Mouse (Mus musculus) adrenal gland, postnatal 25 days (tissue): ENCODE measurements around the gene Tia1. TPM values are rescaled to one million over a fixed set of nuclear protein-coding genes. Genes with fewer than 3 reads are reported as not detected.
"Not testable (repeated sequence)": the region's sequence is repeated elsewhere in the genome, so short reads cannot be mapped to it uniquely, and the experiment has no call there.

Experiments used
- DNase-seq: peaks from one replicate; pipeline ENCODE4 v3.0.0; 2021; ENCODE audit warnings: mixed read lengths
- long read RNA-seq: library from polyadenylated mRNA; stranded (forward); transcript quantifications from one replicate; pipeline ENCODE4 v2.0.0, GENCODE M21; 2021
- total RNA-seq: library from RNA; stranded (reverse); gene quantifications from 2 replicates; pipeline ENCODE4 v1.2.3, GENCODE M21; 2021

Gene Tia1
- 82.0 and 85.8 TPM in 2 replicates for total RNA-seq
- long read RNA-seq, full-length matches to known transcripts, result 16 of 29 reads
- long read RNA-seq, partial matches to known transcripts, result 6 of 29 reads
- long read RNA-seq, other reads (novel, unspliced or antisense), result 7 of 29 reads

DNA sequence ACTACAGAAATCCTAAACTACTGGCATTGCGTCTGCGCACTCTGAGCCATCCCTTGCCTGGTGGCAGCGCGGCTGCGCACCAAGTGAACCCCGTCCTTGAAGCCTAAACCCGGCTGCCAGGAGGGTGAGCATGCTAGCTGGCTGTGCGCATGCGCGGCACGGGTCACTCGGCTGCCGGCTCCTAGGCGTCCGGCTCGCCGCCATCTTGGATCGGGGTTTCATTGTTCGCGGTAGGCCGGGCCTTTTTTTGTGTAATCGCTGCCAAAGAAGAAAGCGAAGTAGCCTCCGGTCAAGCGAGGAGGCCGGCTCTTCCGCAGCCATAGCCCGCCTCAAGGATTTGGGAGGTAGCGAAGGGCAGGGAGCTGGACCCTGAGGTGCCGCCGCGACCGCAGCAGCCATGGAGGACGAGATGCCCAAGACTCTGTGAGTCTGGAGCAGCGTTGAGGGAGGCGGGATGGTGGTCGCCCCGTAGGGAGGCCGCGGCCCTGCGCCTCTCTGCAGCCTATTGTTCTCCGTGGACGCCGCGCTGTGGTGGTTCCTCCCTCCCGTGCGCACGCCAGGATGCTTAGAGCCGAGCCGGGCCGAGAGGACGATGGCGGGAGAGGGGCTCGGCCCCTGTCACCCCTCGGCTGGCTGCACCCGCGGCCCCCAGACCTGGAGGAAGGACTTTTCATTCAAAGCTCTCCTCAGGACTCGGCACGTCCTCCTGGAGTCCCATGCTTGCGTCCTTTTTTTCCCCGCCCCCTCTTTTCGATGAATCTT lies at the start of gene Tia1:
Gene Tia1 (plus strand): TSS at position 120 of the 762 bp plus-strand sequence.
- peak; percentile 97 for DNase-seq

DNA sequence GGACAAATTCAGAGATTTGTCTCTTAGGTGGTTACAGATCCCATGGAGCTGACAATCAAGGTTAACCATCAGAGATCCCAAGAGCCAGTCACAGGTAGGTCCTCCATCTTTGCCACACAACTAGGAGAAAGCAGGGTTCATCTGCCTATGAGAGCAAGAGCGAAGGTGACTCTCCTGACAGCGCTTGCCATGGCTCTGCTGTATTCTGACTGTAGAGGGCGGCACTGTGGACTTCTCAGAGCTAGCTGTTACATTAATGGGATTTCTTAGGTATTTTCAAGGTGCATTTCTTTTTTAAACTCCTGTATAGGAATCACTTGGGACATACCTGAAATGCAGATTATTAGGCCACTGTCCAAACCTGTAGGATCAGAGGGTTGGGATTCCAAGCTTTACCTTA lies 49.1 kb upstream of the Tia1 start:
- DNase-seq, result no peak

DNA sequence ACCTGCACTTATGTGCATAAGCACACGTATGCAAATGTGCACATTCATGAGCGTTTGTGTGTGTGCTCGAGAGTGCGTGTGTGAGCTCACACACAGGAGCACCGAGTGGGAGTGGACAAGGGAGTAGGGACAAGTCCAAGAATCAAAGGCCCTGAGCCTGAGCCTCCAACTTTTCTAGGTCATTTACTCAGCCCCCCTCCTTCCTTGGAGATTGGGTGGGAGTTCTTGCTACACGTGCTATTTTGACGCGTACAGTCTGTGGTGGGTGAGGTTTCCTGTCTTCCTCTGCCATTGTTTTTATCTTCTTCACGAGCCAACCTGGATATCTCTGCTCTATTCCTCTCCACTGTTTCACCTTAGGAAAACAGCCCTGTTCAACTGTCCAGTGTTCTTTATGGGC lies 47.1 kb upstream of the Tia1 start:
- no peak for DNase-seq

DNA sequence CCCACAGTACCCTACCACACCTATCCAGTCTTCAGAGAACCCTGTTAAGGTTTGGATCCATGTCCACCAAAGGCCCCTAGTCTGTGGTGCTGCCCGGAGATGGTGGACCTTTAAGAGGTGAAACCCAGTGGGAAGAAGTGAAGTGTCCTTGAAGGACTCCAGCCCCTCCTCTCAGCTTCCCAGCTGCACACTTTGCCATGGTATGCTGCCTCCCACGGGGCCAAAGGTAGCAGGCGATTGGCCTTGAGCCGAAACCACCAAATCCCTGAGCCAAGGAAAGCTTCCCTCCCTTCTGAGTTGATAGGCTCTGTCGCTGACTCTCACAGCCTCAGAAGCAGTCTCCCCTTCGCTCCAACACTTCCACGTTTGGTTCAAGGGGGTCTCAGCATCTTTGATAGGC lies 43.3 kb upstream of the Tia1 start:
- no peak for DNase-seq

DNA sequence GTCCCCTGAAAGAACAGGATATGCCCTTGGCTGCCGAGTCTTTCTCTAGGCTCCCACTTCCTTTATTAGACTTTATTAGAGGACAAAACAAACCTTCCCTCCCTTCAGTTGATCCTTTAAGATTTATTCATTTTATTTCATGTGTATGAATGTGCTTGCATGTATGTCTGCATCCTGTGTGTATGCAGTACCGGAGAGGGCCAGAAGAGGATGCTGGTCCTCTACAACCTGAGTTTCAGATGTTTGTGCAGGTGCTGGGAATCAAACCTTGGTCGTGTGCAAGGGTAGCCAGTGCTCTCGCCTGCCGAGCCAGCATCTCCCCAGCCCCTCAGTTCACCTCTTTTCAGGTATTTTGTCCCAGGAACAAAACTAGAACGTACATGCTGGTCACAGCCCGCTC lies 42.6 kb upstream of the Tia1 start:
- no peak for DNase-seq

DNA sequence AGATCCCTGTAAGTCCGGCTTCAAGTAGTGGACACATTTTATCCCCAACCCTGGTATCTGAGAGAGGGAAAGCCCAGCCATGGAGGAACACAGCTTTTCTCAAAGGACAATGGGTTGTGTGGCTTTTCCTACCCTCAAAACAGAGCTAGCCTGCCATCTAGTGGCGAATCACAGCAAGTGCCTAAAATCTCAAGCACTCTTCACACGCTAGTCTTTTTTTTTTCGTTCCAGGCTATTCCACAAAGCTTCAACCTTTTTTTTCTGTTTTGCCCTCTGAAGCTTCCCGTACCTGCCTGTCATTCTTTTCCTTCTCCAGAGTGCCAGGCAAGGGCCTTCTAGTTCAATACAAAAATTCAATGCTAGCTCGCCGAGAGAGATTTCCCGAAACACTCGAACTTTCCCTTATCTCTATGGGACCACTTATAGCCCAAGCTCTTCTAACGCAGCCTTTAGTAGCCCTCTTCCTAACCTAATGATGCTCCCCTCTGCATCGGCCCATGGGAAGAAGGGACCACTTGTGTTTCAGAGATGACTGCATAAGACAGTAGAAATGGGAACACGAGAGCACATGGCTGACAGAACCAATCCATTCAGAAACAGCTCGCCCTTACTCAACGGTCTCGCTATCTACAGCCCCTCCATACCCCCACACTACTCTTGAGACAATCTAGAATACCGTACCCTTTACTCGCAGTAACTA lies 39.4 kb upstream of the Tia1 start:
- peak; percentile 73 for DNase-seq

DNA sequence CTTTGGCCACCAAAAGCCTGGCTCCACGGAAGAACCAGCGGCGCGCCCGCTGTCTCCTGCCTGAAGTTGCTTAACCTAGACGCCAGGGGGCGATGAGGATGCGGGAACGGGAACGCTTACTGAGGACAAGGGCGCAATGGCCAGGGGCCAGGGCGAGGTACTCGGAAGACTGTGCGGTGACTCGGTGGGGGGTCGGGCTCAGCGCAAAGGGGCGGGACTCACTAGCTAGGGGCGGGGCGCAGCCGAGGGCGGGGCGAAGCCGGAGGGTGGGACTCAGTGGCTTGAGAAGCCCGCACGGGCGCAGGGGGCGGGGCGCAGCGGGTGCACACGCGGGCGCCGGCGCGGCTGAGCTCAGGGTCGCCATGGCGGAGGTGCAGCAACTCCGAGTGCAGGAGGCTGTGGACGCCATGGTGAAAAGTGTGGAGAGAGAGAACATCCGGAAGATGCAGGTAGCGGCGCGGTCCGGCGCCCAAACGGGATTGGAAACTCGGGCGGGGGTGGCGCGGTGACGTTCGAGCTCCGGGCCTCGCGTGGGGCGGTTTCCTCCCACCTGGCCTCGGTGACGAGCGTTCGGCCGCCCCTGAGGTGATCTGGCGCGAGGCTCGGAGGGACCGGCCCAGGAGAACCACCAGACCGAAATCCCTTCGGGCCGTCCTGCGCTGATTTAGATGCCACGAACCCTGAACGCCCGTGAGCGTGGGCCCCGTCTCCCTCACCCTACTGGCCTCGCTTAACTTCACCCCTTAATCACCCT lies 38.5 kb upstream of the Tia1 start, which contains the start of gene Fam136a:
Gene Fam136a (plus strand): TSS at position 276 of the 754 bp plus-strand sequence.
- peak; percentile 98 for DNase-seq

DNA sequence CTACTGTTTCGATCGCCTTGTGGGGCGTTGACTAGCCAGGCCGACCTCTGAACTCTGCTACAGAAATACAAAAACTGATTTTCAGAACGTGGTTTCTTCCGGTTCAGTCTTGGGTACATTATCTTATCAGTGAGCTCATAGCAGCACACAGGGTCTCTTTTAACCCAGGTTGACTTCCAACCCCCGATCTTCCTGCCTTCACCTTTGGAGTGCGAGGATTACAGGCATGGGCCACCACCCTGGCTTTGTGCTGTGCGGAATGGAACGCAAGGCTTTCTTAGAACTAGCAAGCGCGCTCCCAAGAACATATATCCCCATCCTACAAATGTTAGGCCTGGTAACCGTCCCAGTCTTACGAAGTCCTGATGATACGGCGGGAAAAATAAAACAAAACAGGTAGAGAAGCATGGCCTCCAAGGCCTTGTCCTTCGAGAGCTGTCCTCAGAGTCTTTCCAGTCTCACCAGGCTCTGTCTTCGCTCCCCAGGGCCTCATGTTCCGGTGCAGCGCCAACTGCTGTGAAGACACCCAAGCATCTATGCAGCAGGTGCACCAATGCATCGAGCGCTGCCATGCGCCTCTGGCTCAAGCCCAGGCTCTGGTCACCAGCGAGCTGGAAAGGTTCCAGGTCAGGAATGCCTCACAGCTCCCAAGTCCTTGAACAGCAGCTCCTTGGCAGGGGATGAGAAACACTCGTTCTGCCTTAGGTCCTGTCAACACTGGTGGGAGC lies 37.7 kb upstream of the Tia1 start:
- peak; percentile 75 for DNase-seq

DNA sequence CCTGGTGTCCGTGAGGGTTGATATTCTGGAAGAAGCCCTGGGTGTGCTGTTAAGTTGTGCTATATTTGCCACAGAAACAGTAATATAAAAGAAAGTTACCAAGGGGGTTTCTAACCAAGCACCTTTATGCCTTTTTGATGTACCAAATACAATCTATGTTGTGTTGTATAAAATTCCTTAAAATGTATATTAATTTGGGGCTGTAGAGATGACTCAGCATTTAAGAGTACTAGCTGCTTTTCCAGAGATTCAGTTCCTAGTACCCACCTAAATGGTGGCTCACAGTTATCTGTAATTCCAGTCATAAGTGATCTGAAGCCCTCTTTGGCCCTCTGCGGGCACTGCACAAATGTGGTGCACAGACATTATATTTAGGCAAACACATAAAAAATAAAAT lies 37.2 kb upstream of the Tia1 start:
- no peak for DNase-seq

DNA sequence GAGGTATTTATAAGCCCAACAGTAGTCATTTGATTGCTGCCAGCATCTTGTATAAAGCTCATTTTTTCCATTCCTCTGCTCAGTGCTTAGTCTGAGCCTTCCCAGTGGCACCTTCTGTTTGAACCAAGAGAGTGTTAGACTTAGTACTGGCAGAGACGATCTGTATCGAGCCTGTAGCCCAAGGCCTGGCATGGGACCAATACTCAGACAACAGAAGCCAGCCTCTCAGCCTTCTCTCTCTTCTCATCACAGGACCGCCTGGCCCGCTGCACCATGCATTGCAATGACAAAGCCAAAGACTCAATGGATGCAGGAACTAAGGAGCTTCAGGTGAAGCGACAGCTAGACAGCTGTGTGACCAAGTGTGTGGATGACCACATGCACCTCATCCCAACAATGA lies 35.5 kb upstream of the Tia1 start:
- DNase-seq, result no peak

DNA sequence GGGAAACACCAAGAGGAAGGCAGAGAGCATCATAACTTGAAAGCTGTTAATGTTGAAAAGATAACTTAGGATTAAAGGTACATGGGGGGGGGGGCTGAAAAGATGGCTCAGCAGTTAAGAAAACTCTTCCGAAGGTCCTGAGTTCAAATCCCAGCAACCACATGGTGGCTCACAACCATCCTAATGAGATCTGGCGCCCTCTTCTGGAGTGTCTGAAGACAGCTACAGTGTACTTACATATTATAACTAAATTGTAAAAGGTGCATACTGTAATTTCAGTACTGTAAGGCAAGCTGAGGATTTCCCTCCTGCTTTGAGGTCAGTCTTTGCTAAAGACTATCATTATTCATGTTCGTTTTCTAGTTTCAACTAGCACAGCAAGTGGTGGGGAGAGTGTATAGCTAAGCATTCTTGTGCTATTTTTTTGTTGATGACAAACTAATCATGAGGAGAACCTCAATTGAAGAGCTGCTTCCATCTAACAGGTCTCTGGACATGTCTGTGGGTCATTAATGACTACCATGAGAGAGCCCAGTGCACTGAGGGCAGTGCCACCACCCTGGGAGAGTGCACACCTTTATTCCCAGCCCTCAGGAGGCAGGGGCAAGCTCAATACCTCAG lies 33.8 kb upstream of the Tia1 start:
- no peak for DNase-seq

DNA sequence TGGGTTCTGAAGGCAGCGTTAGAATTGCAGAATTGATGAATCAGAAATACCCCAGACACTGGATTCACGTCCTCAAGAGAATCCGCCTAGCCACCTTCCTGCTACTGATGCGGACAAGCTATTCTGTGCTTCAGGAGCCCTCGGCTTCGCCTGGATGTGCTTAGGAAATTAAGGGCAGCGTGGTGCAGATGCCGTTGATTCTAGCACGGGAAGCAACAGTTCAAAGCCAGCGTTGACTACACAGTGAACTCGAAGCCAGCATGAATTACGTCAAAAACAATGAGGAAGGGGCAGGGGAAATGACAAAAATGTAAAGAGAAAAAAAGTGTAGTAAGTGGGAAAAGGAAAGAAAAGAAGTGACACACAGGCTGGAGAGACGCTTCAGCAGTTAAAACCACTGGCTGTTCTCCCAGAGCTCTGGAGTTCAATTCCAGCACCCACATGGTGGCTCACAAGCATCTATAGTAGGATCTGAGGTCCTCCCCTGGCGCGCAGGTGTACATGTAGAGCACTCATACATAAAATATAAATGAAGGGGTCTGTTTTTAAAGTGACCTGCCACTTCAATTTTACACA lies 33.2 kb upstream of the Tia1 start, which contains the start of gene Snrpg:
Gene Snrpg (plus strand): TSS at position 541 of the 576 bp plus-strand sequence.
- no peak for DNase-seq

DNA sequence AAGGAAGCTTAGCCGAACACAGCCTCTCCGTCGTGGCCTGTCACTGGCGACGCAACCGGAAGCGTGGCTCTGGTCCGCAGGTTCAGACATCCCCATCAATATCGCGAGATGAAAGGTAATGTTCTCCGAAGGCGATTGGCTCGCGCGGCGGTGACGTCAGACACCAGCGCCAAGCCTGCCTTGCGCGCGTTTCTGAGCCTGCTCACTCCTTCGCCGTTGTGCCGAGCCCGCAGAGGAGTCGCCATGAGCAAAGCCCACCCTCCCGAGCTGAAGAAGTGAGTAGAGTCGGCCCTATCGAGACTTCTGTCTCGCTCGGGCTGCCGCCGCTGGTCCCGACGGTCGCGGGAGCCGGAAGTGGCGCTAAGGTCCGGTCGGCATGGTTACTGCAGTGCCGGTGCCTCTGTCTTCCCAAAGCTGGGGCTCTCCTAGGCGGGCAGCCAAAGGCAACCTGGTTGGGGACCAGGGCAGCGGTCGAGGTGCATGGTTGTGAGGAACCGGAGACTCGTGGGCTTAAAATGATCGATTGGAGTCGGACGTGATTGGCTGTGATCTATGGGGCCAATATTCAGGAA lies 32.6 kb upstream of the Tia1 start:
- peak; percentile 95 for DNase-seq

DNA sequence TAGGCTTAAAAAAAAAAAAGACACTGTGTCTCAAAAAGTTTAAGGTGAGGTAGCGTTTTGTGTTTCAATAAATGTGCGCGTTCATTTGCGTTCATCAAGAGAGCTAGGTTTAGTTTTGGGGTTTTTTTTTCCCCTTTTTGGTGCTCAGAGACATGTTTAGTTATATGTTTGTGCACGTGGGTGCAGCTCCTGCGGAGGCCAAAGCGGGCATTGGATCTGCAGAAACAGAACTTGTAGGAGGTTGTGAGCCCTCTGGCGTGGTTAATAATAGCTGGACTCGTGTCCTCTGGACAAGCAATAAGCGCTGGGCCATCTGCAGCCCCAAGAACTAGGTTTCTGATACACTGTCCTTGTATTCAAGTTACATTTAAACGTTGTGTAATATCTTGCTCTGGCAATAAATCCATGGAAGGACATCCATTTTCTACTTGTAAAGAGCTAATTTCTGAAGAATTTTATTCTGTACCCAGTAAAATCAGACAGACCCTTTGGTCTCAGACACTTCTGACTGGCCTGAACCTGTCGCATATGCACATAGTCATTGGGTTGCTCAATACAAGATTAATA lies 32.0 kb upstream of the Tia1 start:
- no peak for DNase-seq

DNA sequence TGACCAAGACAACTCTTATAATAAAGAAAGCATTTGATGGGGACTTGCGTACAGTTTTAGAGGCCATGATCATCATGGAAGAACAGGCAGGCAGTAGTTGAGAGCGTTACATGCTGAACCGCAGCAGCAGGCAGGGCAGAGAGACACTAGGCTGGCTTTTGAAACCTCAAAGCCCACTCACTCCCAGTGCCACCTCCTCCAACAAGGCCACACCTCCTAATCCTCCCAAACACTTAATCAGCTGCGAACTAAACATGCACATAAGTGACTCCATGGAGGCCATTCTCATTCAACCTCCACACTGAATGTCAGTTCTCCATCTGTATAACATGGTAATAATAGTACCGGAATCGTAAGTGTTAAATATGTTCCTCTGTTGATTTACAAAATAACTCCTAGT lies 30.5 kb upstream of the Tia1 start:
- DNase-seq, result no peak

DNA sequence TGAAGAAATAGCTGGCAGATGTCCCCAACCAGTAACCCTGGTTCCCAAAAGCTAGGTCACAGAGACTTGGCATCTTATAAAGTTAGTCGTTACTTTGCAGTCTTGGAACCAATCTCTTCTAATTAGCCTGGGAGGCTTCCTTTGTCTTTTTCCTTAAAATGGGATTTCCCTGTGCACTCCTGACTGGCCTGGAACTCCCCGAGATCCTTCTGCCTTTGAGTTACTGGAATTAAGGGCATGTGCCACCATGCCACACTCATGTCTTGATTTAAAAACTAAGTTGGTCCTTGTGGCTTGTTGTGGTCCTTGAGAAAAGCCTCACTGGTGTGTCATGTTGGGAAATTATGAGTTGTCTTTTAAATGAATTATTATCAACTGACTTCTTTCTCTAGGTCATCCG lies 25.7 kb upstream of the Tia1 start:
- no peak for DNase-seq

DNA sequence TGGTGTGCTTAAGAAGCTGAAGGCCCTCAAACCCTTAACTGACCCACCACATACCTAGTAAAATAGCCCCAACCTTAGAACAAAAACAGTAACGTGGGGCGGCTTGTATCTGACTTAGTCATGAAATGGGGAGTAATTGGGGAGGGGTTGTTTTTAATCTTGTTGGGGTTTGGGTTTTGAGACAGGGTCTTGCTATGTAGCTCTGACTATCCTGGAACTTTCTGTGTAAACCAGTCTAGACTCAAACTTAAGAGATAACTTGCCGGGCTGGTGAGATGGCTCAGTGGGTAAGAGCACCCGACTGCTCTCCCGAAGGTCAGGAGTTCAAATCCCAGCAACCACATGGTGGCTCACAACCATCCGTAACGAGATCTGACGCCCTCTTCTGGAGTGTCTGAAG lies 23.9 kb upstream of the Tia1 start:
- DNase-seq, result not testable (repeated sequence)

DNA sequence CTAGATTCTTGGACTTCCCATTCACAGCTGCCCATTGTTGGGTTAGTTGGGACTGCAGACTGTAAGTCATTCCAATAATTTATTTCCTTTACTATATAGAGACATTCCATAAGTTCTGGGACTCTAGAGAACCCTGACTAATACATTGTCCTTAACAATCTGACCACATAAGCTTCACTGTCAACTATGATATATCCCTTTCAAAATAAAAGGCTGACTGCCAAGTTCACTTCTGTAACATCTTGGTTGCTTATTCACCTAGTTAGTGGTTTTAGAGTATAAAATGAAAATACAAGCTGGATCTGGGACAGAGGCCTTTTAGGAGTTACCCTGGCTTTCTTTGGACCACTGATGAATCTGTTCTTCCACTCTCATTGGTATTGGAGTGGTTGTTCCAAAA lies 21.5 kb upstream of the Tia1 start:
- no peak for DNase-seq

DNA sequence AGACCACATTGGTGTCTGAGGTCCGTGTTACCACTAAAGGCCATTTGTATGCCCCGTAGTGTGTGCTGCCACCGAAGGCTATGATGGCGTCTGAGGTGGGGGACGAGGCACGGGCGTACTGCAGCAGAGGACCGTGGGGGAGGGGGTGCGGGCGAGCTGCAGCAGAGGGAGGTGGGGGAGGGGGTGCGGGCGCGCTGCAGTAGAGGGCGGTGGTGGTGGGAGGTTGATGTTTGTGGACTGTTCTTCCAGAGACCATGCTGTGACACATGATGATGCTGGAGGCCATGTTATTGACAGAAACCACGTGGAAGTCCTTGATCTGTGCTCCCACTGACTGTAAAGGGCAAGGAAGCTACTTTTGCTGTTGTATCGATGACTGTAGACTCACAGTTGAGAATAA lies 20.6 kb upstream of the Tia1 start:
- DNase-seq, result no peak

DNA sequence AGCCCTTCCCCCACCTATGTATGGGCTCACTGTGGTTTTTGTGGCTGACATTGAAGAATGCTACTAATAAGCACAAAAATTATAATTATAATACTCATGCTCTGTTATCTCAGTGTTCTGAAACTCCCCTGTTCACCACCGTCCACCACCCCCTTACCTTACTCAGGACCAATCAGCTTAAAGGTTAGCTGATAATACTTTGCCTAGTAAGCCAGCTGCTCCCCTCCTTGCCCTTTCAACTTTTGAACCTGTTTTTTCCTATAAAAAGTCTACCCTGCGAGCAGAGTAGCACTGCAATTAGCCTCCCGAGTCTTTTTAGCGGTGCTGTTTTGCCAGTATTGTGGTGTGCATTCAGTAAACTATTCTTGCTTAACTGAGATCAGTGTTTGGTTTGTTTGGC lies 19.3 kb upstream of the Tia1 start:
- DNase-seq, result no peak
